Mouse (Mus musculus) ZHBTc4 (cell line): ENCODE results near the gene Ephb2.

Source experiments
- DNase-seq: peaks from one replicate; pipeline ENCODE4 v3.0.0-alpha.2; 2011; ENCODE audit warnings: low read depth, low spot score

Ephb2 gene

GRCm38 (mm10) chr4:136652528-136652910 is 183.3 kb downstream of the Ephb2 start:
- DNase-seq = no peak

GRCm38 (mm10) chr4:136651882-136652527 is 183.8 kb downstream of the Ephb2 start:
- no peak for DNase-seq

GRCm38 (mm10) chr4:136651357-136651811 is 184.4 kb downstream of the Ephb2 start:
- peak; percentile 58 for DNase-seq

- no peak for DNase-seq
These were observed 185.5 kb downstream of the Ephb2 start for GRCm38 (mm10) chr4:136650261-136650660.

- DNase-seq = no peak
These were observed 186.2 kb downstream of the Ephb2 start for GRCm38 (mm10) chr4:136649480-136650196.

GRCm38 (mm10) chr4:136648922-136649479 is 186.8 kb downstream of the Ephb2 start:
- DNase-seq = peak; percentile 85

- peak; percentile 79 for DNase-seq
These were observed 196.9 kb downstream of the Ephb2 start for GRCm38 (mm10) chr4:136638890-136639289.

- DNase-seq = no peak
These were observed 197.5 kb downstream of the Ephb2 start for GRCm38 (mm10) chr4:136638230-136638750.

GRCm38 (mm10) chr4:136637563-136638229 is 198.1 kb downstream of the Ephb2 start:
- peak; percentile 83 for DNase-seq

GRCm38 (mm10) chr4:136636983-136637562 is 198.7 kb downstream of the Ephb2 start:
- DNase-seq = peak; percentile 47

GRCm38 (mm10) chr4:136636511-136636910 is 199.3 kb downstream of the Ephb2 start:
- peak; percentile 81 for DNase-seq

GRCm38 (mm10) chr4:136635995-136636394 is 199.8 kb downstream of the Ephb2 start:
- DNase-seq = peak; percentile 53

- DNase-seq = no peak
These were observed 204.4 kb downstream of the Ephb2 start for GRCm38 (mm10) chr4:136631237-136631994.

GRCm38 (mm10) chr4:136626590-136626989 is 209.2 kb downstream of the Ephb2 start:
- DNase-seq = no peak

- DNase-seq = no peak
These were observed 213.4 kb downstream of the Ephb2 start, which contains the start of gene Lactbl1 for GRCm38 (mm10) chr4:136622388-136622787. Lactbl1 (plus strand) TSS chr4:136622621.

GRCm38 (mm10) chr4:136621956-136622355 is 213.8 kb downstream of the Ephb2 start:
- no peak for DNase-seq

- DNase-seq = peak; percentile 74
These were observed 214.5 kb downstream of the Ephb2 start for GRCm38 (mm10) chr4:136621336-136621735.

GRCm38 (mm10) chr4:136613657-136614056 is 222.1 kb downstream of the Ephb2 start:
- no peak for DNase-seq

GRCm38 (mm10) chr4:136610387-136610856 is 225.4 kb downstream of the Ephb2 start, which contains the start of gene Tex46:
Tex46 (plus strand) TSS chr4:136610437.
- no peak for DNase-seq

GRCm38 (mm10) chr4:136605756-136606485 is 229.9 kb downstream of the Ephb2 start:
- peak; percentile 76 for DNase-seq
